8 mouse cellular contexts compared by ENCODE assay signal in genomic region chr3:117153011-117153473, GRCm38 (mm10).
DNase-seq lines count a peak whose midpoint lies in the region; ATAC-seq and TF ChIP-seq lines count a peak whose summit lies in the region.

No protein-coding gene starts in this region.

- ATAC-seq in forebrain, embryonic 14.5 days, result peak; percentile 60
- ATAC-seq in midbrain, embryonic 16.5 days, result peak; percentile 21; the same call in 1 of the 2 replicates

- TF ChIP-seq CTCF in left cerebral cortex, adult 2 months (IDR thresholded peaks at IDR 0.05), result peak; percentile 68

- H3K4me3 ChIP-seq in forebrain, embryonic 14.5 days (ENCODE audit: low read depth, low read length), result no peak overlapping the region
- no peak overlapping the region for H3K4me3 ChIP-seq in forebrain, embryonic 10.5 days
- H3K4me3 ChIP-seq in left cerebral cortex, adult 2 months, result no peak overlapping the region
- no peak overlapping the region for H3K4me3 ChIP-seq in midbrain, embryonic 16.5 days (ENCODE audit: low read depth, low read length)

- no peak overlapping the region for H3K4me2 ChIP-seq in forebrain, embryonic 14.5 days (ENCODE audit: low read length)
- no peak overlapping the region for H3K4me2 ChIP-seq in midbrain, embryonic 16.5 days (ENCODE audit: low read length)

- H3K27me3 ChIP-seq in forebrain, embryonic 14.5 days (replicated peaks; ENCODE audit: control insufficient read depth, insufficient read depth, low read length), result no peaks in the 10 kb centered on the region
- H3K27me3 ChIP-seq in forebrain, embryonic 10.5 days (ENCODE audit: poor library complexity, severe bottlenecking), result no peaks in the 10 kb centered on the region
- no peaks in the 10 kb centered on the region for H3K27me3 ChIP-seq in midbrain, embryonic 16.5 days (ENCODE audit: control insufficient read depth, insufficient read depth, low read depth, low read length)

- no peak overlapping the region for H3K27ac ChIP-seq in forebrain, embryonic 14.5 days (ENCODE audit: low read depth, low read length)
- H3K27ac ChIP-seq in forebrain, embryonic 10.5 days, result no peak overlapping the region
- peak overlapping the region; percentile 37; the same call in 1 of the 2 replicates for H3K27ac ChIP-seq in left cerebral cortex, adult 2 months
- H3K27ac ChIP-seq in midbrain, embryonic 16.5 days (ENCODE audit: low read length), result peak overlapping the region; percentile 36

- H3K9me3 ChIP-seq in forebrain, embryonic 14.5 days (replicated peaks; ENCODE audit: control insufficient read depth, low read length), result no peaks in the 10 kb centered on the region
- no peaks in the 10 kb centered on the region for H3K9me3 ChIP-seq in forebrain, embryonic 10.5 days
- no peaks in the 10 kb centered on the region for H3K9me3 ChIP-seq in midbrain, embryonic 16.5 days (replicated peaks; ENCODE audit: control insufficient read depth, low read length, poor library complexity, severe bottlenecking)

- WGBS in forebrain, embryonic 14.5 days, result 66% methylated on average over 2 of the region's 2 CpGs
- 82% methylated on average over 2 of the region's 2 CpGs for WGBS in forebrain, embryonic 10.5 days
- 36% methylated on average over 2 of the region's 2 CpGs for WGBS in midbrain, embryonic 16.5 days

- H3K9ac ChIP-seq in forebrain, embryonic 14.5 days (ENCODE audit: low read length), result no peak overlapping the region
- H3K9ac ChIP-seq in midbrain, embryonic 16.5 days (ENCODE audit: low read depth, low read length), result no peak overlapping the region

- DNase-seq in forebrain, embryonic 14.5 days (ENCODE audit: low spot score), result peak; percentile 84
- DNase-seq in forebrain, embryonic 10.5 days (ENCODE audit: extremely low spot score, low spot score), result no peak
- no peak for DNase-seq in left cerebral cortex, adult 2 months (ENCODE audit: extremely low spot score in 1 of 2, low spot score in 2 of 2)
- no peak for DNase-seq in left cerebral cortex, postnatal 4 days
- peak; percentile 43 for DNase-seq in NIH3T3 (ENCODE audit: low read depth)
- no peak for DNase-seq in testis, postnatal 10 days (ENCODE audit: low spot score)
- no peak for DNase-seq in right cerebral cortex, postnatal 36 days (ENCODE audit: low spot score in 2 of 2)

- H3K4me1 ChIP-seq in forebrain, embryonic 14.5 days (ENCODE audit: control insufficient read depth, insufficient read depth, low read length), result no peaks in the 10 kb centered on the region
- H3K4me1 ChIP-seq in forebrain, embryonic 10.5 days, result no peaks in the 10 kb centered on the region
- H3K4me1 ChIP-seq in midbrain, embryonic 16.5 days (ENCODE audit: control insufficient read depth, insufficient read depth, low read length), result peaks cover 7% of the 10 kb centered on the region

- no peaks in the 10 kb centered on the region for H3K36me3 ChIP-seq in forebrain, embryonic 14.5 days (ENCODE audit: control insufficient read depth, insufficient read depth, low read length)
- no peaks in the 10 kb centered on the region for H3K36me3 ChIP-seq in forebrain, embryonic 10.5 days (replicated peaks)
- no peaks in the 10 kb centered on the region for H3K36me3 ChIP-seq in midbrain, embryonic 16.5 days (ENCODE audit: control insufficient read depth, insufficient read depth, low read length)

- intact Hi-C loops in left cerebral cortex, adult 2 months (cut with DNase I), result loop anchor here (2.0 to 10.0 kb wide), 4 partner anchors 202 to 419 kb away; partner anchors contain the start of gene Plppr5
- intact Hi-C loops in left cerebral cortex, postnatal 4 days (cut with DNase I), result loop anchor here (2.0 kb wide), 1 partner anchor 286 kb away; no protein-coding TSS in a partner anchor

Comparison
In these comparisons a context has a peak if more than half of its experiments do, and no peak if none do; other contexts are left out.
1. DNase-seq: peak in forebrain, embryonic 14.5 days (single experiment) and NIH3T3 (single experiment); none in forebrain, embryonic 10.5 days (single experiment), left cerebral cortex, adult 2 months (0 of 2), left cerebral cortex, postnatal 4 days (single experiment), testis, postnatal 10 days (single experiment) and right cerebral cortex, postnatal 36 days (0 of 2).
2. H3K27ac ChIP-seq: peak in left cerebral cortex, adult 2 months (single experiment) and midbrain, embryonic 16.5 days (single experiment); none in forebrain, embryonic 14.5 days (single experiment) and forebrain, embryonic 10.5 days (single experiment).